Mouse (Mus musculus): Measurements from ENCODE around the gene Clpp.

Gene Clpp

DNA sequence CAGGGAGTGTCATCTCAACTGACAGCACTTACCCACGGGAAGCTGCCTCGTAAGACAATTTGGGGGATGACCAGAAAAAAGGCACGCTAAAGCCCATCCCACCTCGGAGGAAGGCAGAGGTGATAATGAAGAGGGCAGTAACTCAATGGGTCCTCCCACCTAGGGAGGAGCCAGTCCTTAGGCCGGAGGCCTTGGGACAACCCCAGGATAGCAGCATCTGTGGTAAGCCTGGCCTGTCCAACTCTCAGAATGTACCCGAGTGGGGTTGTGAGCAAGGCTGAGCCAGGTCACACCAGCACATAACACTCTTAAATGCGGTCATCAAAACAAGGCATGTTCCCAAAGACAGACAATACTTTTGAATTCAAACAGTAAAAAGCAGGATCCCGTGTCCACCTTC, 39.6 kb downstream of the Clpp start:
- no peak for DNase-seq (ENCODE audit: extremely low read depth, insufficient read length, low spot score)

DNA sequence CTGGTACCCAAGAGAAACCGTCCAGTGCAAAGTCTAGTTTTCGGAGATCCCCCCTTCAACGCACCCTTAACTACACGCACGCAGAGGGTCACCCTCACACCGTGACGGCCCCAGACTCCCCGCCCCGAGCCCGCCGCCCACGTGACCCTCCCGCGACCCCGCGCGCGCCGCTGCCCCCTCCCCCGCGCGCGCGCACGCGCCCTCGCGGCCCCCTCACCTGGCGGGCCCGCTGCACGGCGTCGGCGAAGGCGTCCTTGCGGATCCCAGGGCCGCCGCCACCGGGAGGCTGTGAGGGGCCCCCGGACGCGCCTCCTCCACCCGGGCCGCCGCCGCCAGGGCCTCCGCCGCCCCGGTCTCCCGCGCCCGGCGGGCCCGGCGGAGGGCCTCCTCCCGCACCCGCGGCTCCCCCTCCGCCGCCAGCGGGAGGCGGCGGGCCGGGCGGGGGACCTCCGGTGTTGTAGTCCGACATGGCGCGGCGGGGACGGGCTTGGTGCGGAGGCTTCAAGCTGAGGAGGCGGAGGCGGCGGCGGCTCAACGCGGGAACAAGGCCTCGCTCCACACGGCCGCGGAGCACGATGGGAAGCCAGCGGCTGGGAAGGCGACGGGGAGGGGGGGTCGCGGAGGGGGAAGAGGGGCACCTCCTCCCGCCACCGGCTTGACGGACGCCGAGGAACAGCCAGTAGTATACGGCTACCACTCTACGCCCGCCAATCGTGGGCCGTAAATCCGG, 41.0 kb downstream of the Clpp start, which contains the start of gene Khsrp:
Gene Khsrp, minus strand, starts transcription at position 592 of the 730 bp plus-strand sequence.
- no peak for DNase-seq (ENCODE audit: extremely low read depth, insufficient read length, low spot score)

DNA sequence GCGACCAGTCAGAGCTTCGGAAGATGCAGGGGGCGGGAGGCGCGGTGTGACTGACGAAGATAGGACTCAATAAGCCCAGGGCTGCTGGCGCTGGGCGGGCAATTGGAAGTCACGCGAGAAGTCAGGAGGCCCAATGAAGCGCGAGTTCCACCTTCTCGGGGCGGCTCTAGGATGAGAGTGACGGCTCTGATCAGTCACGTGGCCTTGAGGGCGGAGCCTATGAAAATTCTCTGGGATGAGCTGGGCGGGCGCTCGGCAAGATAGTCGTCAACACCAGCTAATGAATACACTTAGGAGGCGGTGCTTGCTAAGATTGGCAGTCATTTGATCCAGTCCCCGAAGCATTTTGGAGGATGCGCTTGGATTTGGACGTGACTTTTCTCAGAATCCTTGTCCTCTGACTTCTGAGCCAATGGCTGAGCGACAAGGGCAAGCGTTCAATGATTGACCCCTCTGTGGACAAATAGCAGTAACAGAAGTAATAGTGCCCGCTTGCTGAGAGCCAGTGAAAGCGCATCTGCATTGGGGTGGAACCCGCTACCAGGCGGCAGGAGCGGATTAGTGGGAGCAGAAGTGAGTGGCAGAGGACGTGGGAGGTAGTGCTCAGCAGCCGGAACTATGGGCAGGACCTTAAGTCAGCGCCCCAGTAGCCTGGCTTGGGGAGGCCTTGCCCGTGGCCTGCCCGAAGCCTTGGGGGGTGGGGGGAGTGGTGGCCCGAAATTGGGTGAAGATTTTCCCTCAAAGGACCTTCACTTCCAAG, 41.7 kb downstream of the Clpp start:
- DNase-seq (ENCODE audit: extremely low read depth, insufficient read length, low spot score): peak; percentile 99

DNA sequence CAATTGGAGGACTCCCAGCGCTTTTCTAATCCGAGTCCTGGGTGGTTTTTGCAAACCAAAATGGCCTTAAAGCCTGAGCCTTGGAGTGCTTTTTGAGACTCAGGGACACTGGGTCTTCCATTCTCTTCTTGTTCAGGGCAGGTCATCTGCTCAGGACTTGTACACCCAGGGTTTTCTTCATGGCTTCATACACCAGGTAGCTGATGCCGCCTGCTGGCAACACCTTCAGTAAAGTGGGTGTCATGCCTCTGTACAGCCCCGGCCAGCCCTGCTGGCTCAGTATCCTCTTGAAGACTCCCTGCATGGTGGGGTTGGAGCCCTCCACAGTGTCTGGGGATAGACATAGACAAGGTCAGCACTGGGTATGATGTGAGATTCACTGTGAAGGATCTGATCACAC, 42.7 kb downstream of the Clpp start:
- DNase-seq (ENCODE audit: extremely low read depth, insufficient read length, low spot score): no peak

DNA sequence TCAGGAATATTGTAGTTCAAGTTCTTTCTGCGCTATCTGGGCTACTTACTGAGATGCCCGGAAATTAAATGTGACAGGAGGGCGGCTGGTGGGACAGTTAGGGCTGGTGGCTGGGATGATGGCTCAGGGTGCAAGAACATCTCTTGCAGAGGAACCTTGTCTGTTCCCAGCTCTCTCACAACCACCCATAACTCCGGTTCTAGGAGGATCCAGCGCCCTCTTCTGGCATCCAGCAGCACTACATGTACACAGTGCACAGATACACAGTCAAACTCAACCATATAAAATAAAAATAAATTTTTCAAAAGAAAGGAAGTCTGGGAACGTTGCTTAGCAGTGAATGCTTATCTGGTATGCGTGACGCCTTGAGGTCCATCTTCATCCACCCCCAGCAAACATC, 48.9 kb downstream of the Clpp start:
- DNase-seq (ENCODE audit: extremely low read depth, insufficient read length, low spot score): no peak

DNA sequence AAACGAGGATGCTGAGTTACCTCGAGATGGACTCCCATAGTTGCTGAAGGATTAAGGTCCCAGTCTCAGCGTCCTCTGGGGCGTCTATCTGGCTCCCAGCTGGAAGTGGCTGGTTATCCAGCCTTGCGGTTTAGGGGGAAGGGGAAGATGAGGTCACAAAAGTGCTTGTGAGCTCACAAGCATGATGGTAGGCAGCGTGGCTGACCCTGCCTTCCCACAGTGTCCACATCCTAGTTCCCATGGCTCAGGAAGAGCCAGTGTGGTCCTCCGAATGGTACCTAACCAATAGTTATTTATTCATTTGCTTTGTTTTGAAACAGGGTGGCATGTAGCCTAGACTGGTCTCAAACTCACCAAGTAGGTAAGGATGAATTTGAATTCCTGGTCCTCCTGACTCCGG, 51.4 kb downstream of the Clpp start, which contains the start of gene Slc25a41:
Gene Slc25a41, minus strand, starts transcription at position 101 of the 400 bp plus-strand sequence.
- no peak for DNase-seq (ENCODE audit: extremely low read depth, insufficient read length, low spot score)

Measured in 3134 (cell line).